Mouse (Mus musculus) 3134 (cell line): Measurements from ENCODE around the gene E030030I06Rik.
"Not testable (repeated sequence)": the region's sequence is repeated elsewhere in the genome, so short reads cannot be mapped to it uniquely, and the experiment has no call there.

ENCODE experiments used
- DNase-seq: peaks from one replicate; pipeline ENCODE4 v3.0.0-alpha.2; 2011; ENCODE audit warnings: low spot score; ENCODE audit not compliant: insufficient read length; ENCODE audit errors: extremely low read depth

E030030I06Rik gene

GRCm38 (mm10) chr10:22153147-22153690 lies 4.1 kb upstream of the E030030I06Rik start:
- not testable (repeated sequence) for DNase-seq

- not testable (repeated sequence) for DNase-seq
Observed at GRCm38 (mm10) chr10:22151863-22152640, 3.0 kb upstream of the E030030I06Rik start.

- not testable (repeated sequence) for DNase-seq
Observed at GRCm38 (mm10) chr10:22151056-22151862, 2.2 kb upstream of the E030030I06Rik start.

GRCm38 (mm10) chr10:22150593-22150992 lies 1.5 kb upstream of the E030030I06Rik start:
- DNase-seq = no peak

- no peak for DNase-seq
Observed at GRCm38 (mm10) chr10:22149691-22150465, 808 bp upstream of the E030030I06Rik start.

GRCm38 (mm10) chr10:22148441-22149072 lies 513 bp downstream of the E030030I06Rik start:
- peak; percentile 89 for DNase-seq

GRCm38 (mm10) chr10:22142926-22143325 lies 6.1 kb downstream of the E030030I06Rik start:
- DNase-seq = no peak

GRCm38 (mm10) chr10:22142194-22142593 lies 6.9 kb downstream of the E030030I06Rik start:
- not testable (repeated sequence) for DNase-seq

GRCm38 (mm10) chr10:22140665-22141280 lies 8.3 kb downstream of the E030030I06Rik start:
- DNase-seq = peak; percentile 59

DNA sequence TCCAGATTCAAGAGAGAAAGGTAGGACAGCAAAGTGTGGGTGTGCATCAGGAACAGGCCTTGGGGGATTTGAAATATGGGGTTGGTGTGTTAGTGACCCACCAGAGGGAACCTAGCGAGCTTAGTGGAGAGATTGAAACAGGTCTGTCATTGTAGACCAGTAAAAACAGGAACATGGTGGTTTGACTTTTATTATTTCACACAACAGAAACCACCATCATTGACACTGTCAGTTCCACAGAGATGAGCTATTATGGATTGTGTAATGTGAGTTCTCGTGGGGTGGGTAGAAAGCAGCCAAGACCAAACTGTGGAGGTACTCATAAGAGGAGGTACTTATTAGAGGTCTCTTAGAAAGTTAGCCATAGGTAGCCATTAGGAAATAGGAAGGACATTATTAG lies 74.5 kb downstream of the E030030I06Rik start:
- DNase-seq = no peak

DNA sequence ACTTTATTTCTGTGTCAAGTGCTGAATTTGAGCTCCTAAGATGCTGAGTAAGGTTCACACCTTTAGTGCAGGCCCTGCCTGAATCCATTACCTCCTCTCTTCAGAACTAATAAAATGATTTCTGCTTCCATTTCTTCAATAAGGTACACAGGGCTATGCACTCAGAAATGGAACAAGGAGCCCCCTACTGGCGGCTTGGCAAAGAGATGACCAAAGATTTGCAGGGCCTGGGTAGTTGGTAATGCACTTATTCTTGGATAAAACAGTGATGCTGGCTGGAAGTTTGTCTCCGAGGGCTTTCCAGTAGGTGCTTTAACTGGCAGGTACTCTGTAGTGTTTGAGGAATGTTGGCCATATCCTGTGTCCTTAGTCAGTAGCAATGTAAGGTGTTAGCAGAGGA lies 76.3 kb downstream of the E030030I06Rik start:
- no peak for DNase-seq

GRCm38 (mm10) chr10:22070576-22070975 lies 78.5 kb downstream of the E030030I06Rik start:
- no peak for DNase-seq

DNA sequence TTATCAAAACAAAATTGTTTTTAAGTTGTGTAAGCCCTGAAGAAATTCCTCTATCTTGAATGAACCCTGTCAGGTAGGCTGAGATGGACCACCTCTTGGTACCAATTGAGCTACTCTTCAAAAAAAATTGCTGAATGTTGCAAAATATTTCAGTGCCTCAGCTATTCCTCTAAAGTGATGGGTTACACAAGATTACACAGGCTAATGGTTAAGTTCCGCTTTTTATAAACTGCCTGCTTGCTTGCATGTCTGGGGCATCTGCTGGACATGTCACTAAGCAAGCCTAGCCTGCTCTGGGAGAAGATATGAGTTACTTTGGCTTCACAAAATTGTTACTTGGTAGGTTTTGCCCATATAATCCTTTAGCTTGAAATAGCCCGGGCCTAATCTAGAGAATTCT lies 78.9 kb downstream of the E030030I06Rik start:
- DNase-seq = no peak

- not testable (repeated sequence) for DNase-seq
Observed at GRCm38 (mm10) chr10:22067979-22068378, 81.1 kb downstream of the E030030I06Rik start, which contains the start of gene 4930444G20Rik. TSS of gene 4930444G20Rik (minus strand) at chr10:22068079.
